Comparison of ENCODE assay signal across 15 mouse cellular contexts in genomic region chr4:97557585-97557984, GRCm38 (mm10).
"Had no signal": no experiment of that assay in that cellular context is flagged by ENCODE, and none has a peak within 500 bp of the region (broad histone marks: within the 10 kb centered on the region; RNA-seq: fewer than 3 reads in every experiment).

No protein-coding gene starts in this region.

- H3K27ac ChIP-seq: neural tube, embryonic 15.5 days; stomach, embryonic 15.5 days; stomach, postnatal 0 days had no signal

- H3K4me1 ChIP-seq: neural tube, embryonic 15.5 days; stomach, embryonic 15.5 days had no signal

- H3K36me3 ChIP-seq: neural tube, embryonic 15.5 days; stomach, embryonic 15.5 days had no signal

- DNase-seq: retina, postnatal 1 day; right cerebral cortex, adult 18-20 months; right cerebral cortex, postnatal 14 days; right cerebral cortex, postnatal 25 days; right cerebral cortex, postnatal 4 days; spleen, adult 18-20 months; thymus, adult 18-20 months; thymus, adult 2 months; thymus, postnatal 14 days; thymus, postnatal 25 days; thymus, postnatal 36 days; thymus, postnatal 4 days had no signal

- H3K4me2 ChIP-seq: neural tube, embryonic 15.5 days; stomach, embryonic 15.5 days had no signal

- H3K9ac ChIP-seq: neural tube, embryonic 15.5 days; stomach, embryonic 15.5 days had no signal

- H3K27me3 ChIP-seq: neural tube, embryonic 15.5 days; stomach, embryonic 15.5 days had no signal

- H3K4me3 ChIP-seq: neural tube, embryonic 15.5 days; stomach, embryonic 15.5 days had no signal

- H3K9me3 ChIP-seq: neural tube, embryonic 15.5 days; stomach, embryonic 15.5 days had no signal
